Mouse (Mus musculus) frontal cortex, postnatal 25 days (tissue): Measurements from ENCODE around the gene Syne1.
"Not testable (repeated sequence)": the region's sequence is repeated elsewhere in the genome, so short reads cannot be mapped to it uniquely, and the experiment has no call there.

Source experiments
- DNase-seq, 2 experiments: peaks; one replicate each; pipeline ENCODE4 v3.0.0; 2022; ENCODE audit warnings: low spot score in 2 of 2

Syne1 gene

GRCm38 (mm10) chr10:5520695-5521094 lies 30.6 kb downstream of the Syne1 start:
- DNase-seq = no peak

GRCm38 (mm10) chr10:5515330-5515729 lies 36.0 kb downstream of the Syne1 start:
- no peak for DNase-seq

DNA sequence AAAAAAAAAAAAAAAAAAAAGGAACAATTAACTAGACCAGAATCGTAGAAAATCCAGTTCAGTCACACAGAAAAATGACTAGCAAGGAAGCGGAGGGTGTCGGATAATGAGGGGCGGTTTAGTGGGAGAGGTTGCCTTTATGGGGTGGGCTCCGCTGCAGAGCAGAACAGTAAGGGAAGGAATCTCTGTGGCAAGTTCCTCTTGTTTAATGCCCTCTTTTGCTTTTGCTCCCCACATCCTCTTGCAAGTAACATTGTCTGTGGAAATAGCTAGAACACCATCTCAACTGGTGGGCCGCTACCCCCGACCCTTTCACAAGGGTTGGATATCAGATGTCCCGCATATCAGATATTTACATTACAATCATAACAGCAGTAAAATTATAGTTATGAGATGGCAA lies 37.1 kb downstream of the Syne1 start:
- no peak for DNase-seq

- no peak for DNase-seq
Observed at GRCm38 (mm10) chr10:5512285-5512684, 39.0 kb downstream of the Syne1 start.

- no peak for DNase-seq
Observed at GRCm38 (mm10) chr10:5511403-5511802, 39.9 kb downstream of the Syne1 start.

DNA sequence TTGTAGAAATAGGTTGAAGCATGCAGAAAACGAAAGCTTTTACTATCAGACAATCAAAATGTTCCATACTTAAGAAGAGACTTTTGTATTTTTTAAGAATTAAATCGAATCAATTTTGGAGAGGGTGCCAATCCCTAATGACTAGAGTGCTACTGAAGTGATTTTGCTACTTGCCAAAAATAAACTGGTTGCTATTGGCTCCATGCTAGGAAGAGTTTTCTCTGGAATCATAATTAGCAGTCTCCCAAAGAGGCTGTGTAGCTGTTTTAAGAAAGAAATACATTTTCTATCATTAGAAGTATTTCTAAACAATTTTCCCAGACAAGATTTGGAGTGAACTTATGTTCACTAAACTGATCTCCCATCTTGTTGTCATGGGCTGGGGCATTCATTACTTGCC lies 43.8 kb downstream of the Syne1 start:
- DNase-seq = no peak

- DNase-seq = no peak
Observed at GRCm38 (mm10) chr10:5504761-5505160, 46.5 kb downstream of the Syne1 start.

GRCm38 (mm10) chr10:5503909-5504308 lies 47.4 kb downstream of the Syne1 start:
- no peak for DNase-seq

GRCm38 (mm10) chr10:5499684-5500369 lies 51.5 kb downstream of the Syne1 start:
- not testable (repeated sequence) for DNase-seq

- no peak for DNase-seq
Observed at GRCm38 (mm10) chr10:5497859-5498258, 53.4 kb downstream of the Syne1 start.

DNA sequence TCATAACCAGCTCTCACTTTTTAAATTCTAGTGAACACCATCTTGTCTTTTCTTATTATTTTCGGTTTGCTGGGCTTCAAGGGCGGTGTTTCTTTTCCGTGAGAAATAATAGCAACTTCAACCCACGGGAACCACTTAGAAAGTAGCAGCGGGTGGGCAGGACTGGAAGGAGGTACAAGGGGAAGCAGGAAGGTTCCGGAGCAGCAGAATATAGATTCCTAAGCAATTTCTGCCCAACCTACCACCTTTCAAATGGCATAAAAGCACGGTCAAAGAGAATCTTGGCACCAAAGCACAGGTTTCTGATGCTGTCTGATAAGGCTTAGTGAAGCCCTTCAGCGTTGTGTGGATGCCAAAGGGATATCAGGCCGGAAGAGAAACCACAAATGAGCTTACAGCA lies 60.2 kb downstream of the Syne1 start:
- peak in 1 of 2 experiments; percentile 18 for DNase-seq

DNA sequence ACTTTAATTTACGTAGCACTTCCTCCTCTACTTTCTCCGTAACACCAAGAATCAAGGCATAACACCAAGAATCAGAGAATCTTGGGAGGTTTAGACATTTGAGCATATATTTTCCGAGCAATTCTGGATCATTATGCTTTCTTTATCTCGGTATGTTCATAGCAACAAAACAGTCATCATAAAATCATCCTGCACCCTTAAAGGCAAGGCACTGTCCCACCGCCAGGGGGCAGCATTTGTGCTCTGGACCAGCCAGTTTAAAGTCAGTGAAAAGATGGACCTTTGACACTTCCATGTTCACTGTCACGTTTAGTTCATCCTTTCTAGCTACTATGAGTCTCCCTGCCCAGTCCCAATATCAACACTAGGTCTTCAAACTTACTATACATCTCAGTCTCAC lies 61.3 kb downstream of the Syne1 start:
- no peak for DNase-seq

GRCm38 (mm10) chr10:5488097-5488496 lies 63.2 kb downstream of the Syne1 start:
- DNase-seq = no peak

- DNase-seq = no peak
Observed at GRCm38 (mm10) chr10:5480552-5481550, 70.4 kb downstream of the Syne1 start.

DNA sequence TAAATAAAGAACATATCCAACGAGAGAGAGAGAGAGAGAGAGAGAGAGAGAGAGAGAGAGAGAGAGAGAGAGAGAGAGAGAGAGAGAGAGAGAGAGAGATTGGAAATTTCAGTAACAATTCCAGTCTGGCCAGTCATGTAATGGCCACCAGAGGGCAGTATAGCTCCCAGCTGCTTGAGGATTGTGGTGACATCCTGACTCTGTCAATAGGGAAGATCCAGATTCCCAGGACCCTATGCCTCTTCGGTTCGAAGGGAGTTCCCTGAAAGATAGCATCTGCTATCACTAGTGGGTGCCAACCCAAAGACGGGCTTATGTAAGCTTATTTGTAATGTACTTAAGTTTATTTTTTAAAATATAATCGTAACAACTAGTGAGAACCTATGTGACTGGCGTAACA lies 71.2 kb downstream of the Syne1 start:
- DNase-seq = peak in 1 of 2 experiments; percentile 30

DNA sequence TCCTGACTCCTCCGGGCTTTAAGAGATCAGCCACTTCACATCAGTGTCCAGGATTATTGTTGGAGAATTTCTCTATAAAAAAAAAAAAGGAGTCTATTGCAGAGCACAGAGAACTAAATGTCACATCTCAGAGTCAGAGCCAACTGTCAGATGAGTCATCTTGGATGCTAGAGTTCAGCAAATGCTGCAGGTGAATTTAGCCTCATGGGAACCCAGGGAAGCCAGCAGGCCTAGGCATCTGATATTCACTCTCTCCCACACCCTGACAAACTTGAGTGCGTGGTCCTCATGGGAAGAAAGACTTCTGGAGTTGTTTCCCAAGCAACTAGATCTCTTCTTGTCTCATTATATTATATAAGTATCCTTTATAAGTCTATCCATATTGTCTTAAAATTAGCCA lies 82.6 kb downstream of the Syne1 start:
- no peak for DNase-seq

DNA sequence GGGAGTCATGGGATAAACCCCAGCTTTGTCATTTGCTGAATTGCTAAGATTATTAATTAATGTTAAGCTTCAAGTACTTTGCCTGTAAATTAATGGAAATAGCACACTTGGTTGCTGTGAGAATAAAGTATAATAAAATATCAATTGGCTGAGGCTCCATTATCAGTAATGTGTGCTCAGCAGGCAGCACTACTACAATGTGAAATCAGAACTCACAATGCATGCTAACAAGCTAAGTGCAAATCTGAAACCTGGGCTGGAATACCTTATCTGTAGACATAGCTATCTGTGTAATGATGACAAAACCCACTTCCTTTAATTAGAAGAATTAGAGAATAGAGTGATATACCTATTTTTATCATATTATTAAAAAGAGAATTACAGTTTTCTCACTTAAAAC lies 97.5 kb downstream of the Syne1 start:
- DNase-seq = no peak

DNA sequence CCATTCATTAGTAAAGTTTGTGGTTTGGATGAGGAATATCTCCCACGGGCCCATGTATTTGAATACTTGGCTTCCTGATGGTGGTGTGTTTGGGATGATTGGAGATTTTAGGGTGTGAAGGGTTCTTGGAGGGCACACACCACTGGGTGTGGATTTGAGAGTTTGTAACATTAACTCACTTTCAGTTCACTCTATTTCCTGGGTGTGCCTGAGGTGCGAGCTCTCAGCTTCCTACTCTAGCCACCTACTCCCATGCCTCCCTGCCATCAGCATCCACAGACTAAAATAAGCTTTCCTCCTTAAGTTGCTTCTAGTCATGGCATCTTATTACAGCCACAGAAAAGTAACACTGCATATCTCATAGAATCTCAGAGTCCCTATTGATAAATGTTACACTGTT lies 101.3 kb downstream of the Syne1 start:
- DNase-seq = peak in 1 of 2 experiments; percentile 19

GRCm38 (mm10) chr10:5447950-5448716 lies 103.1 kb downstream of the Syne1 start:
- DNase-seq = no peak

DNA sequence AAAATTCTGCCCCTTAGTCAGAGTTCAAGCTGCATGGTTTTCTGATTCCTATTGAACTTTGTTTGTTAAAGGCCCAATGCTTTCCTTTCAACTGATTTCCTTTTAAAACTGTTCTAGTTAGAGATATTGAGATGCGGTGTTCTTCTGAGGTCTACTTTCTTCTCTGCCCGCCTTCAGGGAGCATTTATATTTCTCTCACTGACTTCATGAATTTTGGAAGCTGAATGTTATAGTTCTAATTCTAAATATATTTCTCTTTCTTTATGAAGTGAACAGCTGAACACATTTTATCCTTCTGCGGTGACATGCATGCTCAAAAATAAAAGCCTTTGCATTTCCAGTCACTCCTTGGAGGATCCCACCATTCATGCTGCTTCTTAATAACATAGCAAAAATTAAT lies 106.0 kb downstream of the Syne1 start:
- no peak for DNase-seq

- no peak for DNase-seq
Observed at GRCm38 (mm10) chr10:5443020-5443419, 108.3 kb downstream of the Syne1 start.

- DNase-seq = no peak
Observed at GRCm38 (mm10) chr10:5439802-5440350, 111.4 kb downstream of the Syne1 start.
